Mouse (Mus musculus) cerebellum, adult 2 months (tissue): ENCODE measurements at regions not wholly inside any gene's neighbourhood (a gene's known extent, or its start where the extent isn't known, plus 50 kb on each side); places are given as distances from the start of the nearest gene placed in this dataset.

Experiments
- DNase-seq, 2 experiments: peaks; one replicate each; pipeline ENCODE4 v3.0.0; 2021
- H3K27ac ChIP-seq: fragments of 200-500 bp; 2 replicates; pipeline ENCODE4 v1.5.1; 2012; ENCODE audit warnings: low read length, control low read depth, inconsistent platforms; ENCODE audit not compliant: insufficient read depth
- H3K27me3 ChIP-seq: fragments of 200-500 bp; 2 replicates; pipeline ENCODE4 v1.6.1; 2012; ENCODE audit warnings: inconsistent platforms, mild to moderate bottlenecking, low read length, moderate library complexity; ENCODE audit not compliant: control insufficient read depth, insufficient read depth
- H3K4me1 ChIP-seq: fragments of 200-500 bp; 2 replicates; pipeline ENCODE4 v1.6.1; 2011; ENCODE audit warnings: low read length; ENCODE audit not compliant: control insufficient read depth, insufficient read depth
- H3K4me3 ChIP-seq: fragments of 200-500 bp; replicated peaks from 2 replicates; pipeline ENCODE3; 2011; ENCODE audit warnings: mild to moderate bottlenecking, low read depth, low read length, control low read depth; ENCODE audit not compliant: insufficient read depth
- CTCF ChIP-seq: fragments of 200-500 bp; IDR thresholded peaks from 2 replicates; pipeline ENCODE4 v1.5.1; 2011; ENCODE audit warnings: low read depth, mild to moderate bottlenecking, control low read depth, low read length, moderate library complexity, borderline replicate concordance; ENCODE audit not compliant: insufficient read depth
- POLR2A ChIP-seq: fragments of 200-500 bp; IDR thresholded peaks from 2 replicates; pipeline ENCODE4 v1.6.1; 2011; ENCODE audit warnings: low read length, control low read depth, borderline replicate concordance; ENCODE audit not compliant: insufficient read depth
- WGBS: fragments of 180-500 bp; shearing (Covaris S2); methylation state at CpG from one replicate; pipeline ENCODE4 v1.1.7; 2018; 5-methylcytosine and 5-hydroxymethylcytosine counted together

DNA sequence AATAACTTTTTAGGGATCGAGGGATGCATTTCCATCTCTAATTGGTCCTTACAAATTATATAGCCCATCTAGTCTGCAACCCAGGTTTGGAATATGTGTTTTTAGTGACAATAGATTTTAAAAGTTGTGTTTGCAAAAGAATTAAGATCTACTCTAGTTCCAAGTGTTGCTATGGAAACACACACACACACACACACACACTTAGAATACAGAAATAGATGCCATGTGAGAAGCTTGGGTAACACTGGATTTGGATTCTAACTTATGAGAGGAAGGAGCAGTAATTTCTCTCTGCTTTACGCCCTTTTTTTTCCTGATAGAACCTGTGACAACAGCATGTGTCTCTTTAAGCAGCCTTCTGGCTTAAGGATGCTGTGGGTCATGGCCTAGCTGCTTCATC is 297.8 kb downstream of the Etaa1 start:
- Histone ChIP-seq H3K27ac (no peak overlapping the region), H3K27me3 (no peaks in the 10 kb centered on the region), H3K4me1 (no peaks in the 10 kb centered on the region), H3K4me3 (no peak overlapping the region)
- no peak for TF ChIP-seq POLR2A
- TF ChIP-seq CTCF, result no peak
- DNase-seq, result no peak
- WGBS, result 100% methylated on average over 2 of the region's 2 CpGs

DNA sequence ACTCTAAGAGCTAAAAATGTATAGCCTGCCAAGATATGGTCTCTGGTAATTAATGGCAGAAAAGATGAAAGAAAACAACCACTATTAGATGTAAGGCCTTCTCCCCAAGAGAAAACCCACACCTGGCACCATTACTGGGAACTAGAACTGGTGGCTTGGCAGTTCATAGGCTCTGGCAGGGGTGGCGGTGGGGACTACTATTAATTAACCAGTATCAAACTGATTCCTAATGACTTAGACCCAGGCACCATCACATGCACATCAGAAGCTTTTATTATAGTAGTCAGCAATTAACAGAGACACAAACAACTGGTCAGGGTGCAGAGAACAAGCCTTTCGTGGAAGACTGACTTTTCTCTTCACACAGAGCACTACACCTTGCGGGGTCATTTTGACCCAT is 296.0 kb downstream of the Etaa1 start:
- no peaks in the 10 kb centered on the region for H3K27me3 ChIP-seq
- no peak for DNase-seq
- TF ChIP-seq CTCF (no peak), POLR2A (no peak)
- no peak overlapping the region for H3K27ac ChIP-seq
- WGBS, result 89% methylated on average over 3 of the region's 3 CpGs
- no peaks in the 10 kb centered on the region for H3K4me1 ChIP-seq
- no peak overlapping the region for H3K4me3 ChIP-seq

- 55% methylated on average over 3 of the region's 3 CpGs for WGBS
- no peak overlapping the region for H3K4me3 ChIP-seq
- no peak overlapping the region for H3K27ac ChIP-seq
- no peaks in the 10 kb centered on the region for H3K27me3 ChIP-seq
- TF ChIP-seq CTCF (no peak), POLR2A (no peak)
- no peak for DNase-seq
- no peaks in the 10 kb centered on the region; the same call in 1 of the 2 replicates for H3K4me1 ChIP-seq
Observed at GRCm38 (mm10) chr11:17658289-17658688, 295.4 kb downstream of the Etaa1 start.

DNA sequence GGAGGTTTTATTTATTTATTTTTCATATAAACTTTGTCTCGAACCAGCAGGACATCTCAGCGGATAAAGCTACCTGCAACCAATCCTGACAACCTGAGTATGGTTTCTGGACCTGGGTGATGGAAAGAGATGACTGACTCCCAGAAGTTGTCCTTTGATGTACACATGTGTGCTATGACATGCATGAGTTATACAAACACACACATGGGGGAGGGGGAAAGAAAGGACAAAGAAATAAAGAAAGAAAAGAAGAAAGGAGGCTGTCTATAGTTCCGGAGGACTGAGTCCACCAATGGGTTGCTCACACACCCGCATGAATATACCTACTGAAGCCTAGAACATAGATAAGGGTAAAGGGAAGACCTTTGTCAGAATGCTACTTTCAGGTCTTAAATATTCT is 295.0 kb downstream of the Etaa1 start:
- H3K4me1 ChIP-seq, result no peaks in the 10 kb centered on the region; the same call in 1 of the 2 replicates
- H3K27ac ChIP-seq, result no peak overlapping the region
- TF ChIP-seq CTCF, result no peak
- no peak for TF ChIP-seq POLR2A
- 91% methylated on average over 4 of the region's 4 CpGs for WGBS
- H3K27me3 ChIP-seq, result no peaks in the 10 kb centered on the region
- no peak for DNase-seq
- no peak overlapping the region for H3K4me3 ChIP-seq

GRCm38 (mm10) chr11:17663893-17664292 is 289.8 kb downstream of the Etaa1 start:
- WGBS, result 6% methylated on average over 5 of the region's 5 CpGs
- TF ChIP-seq CTCF (no peak), POLR2A (no peak)
- H3K27ac ChIP-seq, result no peak overlapping the region
- H3K4me3 ChIP-seq, result no peak overlapping the region
- no peaks in the 10 kb centered on the region; the same call in 1 of the 2 replicates for H3K4me1 ChIP-seq
- peak; percentile 75 to 86 for DNase-seq
- no peaks in the 10 kb centered on the region for H3K27me3 ChIP-seq

DNA sequence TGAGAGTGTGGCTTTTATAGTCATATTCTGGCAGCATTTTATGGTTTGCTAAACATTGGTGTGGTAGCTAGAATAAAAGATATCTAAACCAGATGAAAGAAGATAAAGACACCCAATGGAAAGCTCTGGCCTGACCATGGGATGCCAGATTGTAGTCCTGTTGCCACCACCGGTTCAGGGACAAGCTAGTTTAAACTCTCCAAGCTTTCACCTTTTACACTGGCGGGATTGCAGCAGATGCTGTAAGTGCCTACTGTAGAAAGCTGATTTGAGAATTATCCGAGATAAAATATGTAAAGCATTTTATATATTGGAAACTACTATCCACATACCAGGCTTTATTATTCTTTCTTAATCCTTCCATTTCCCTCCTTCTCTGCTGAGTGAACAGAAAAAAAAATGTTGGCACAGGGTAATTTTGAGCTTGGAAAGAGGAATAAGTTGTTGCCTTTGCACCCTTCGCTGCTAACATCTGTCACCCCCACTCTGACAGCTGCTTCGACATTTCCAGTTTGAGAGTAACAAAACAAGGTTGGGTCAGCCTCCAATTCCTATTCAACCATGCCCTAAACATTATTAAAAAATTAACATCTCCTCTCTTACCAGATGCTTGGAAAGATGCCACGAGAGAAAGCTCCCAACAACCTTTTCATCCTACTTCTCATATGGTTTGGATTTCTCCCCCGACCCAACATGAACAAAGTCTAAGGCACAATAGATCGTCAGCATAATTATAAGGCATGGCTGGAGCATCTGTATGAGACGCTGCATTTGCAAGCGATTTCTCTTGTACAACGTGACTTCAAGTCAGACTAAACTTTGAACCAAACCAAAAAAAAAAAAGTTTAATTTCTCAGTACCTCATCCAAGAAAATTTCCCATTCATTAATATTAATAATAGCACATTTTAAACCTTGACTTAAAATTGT is 287.8 kb downstream of the Etaa1 start:
- TF ChIP-seq POLR2A, result no peak
- no peak for TF ChIP-seq CTCF
- WGBS, result 76% methylated on average over 11 of the region's 11 CpGs
- Histone ChIP-seq H3K4me3 (no peak overlapping the region), H3K27ac (no peak overlapping the region), H3K4me1 (no peaks in the 10 kb centered on the region; the same call in 1 of the 2 replicates), H3K27me3 (no peaks in the 10 kb centered on the region)
- no peak for DNase-seq

- no peaks in the 10 kb centered on the region for H3K27me3 ChIP-seq
- DNase-seq, result no peak
- WGBS, result 69% methylated on average over 4 of the region's 4 CpGs
- no peak overlapping the region for H3K4me3 ChIP-seq
- no peak overlapping the region for H3K27ac ChIP-seq
- no peaks in the 10 kb centered on the region for H3K4me1 ChIP-seq
- TF ChIP-seq CTCF, result no peak
- TF ChIP-seq POLR2A, result no peak
Observed at GRCm38 (mm10) chr11:17680998-17681397, 272.7 kb downstream of the Etaa1 start.

GRCm38 (mm10) chr11:17685711-17686113 is 268.0 kb downstream of the Etaa1 start:
- DNase-seq, result peak; percentile 77 to 78
- TF ChIP-seq CTCF (peak; percentile 82; the same call in 1 of the 2 replicates), POLR2A (no peak)
- Histone ChIP-seq H3K4me1 (no peaks in the 10 kb centered on the region), H3K4me3 (no peak overlapping the region), H3K27me3 (no peaks in the 10 kb centered on the region), H3K27ac (no peak overlapping the region)
- 4% methylated on average over 4 of the region's 4 CpGs for WGBS
